Mouse (Mus musculus): ENCODE measurements around the gene Gm19935.

DNA sequence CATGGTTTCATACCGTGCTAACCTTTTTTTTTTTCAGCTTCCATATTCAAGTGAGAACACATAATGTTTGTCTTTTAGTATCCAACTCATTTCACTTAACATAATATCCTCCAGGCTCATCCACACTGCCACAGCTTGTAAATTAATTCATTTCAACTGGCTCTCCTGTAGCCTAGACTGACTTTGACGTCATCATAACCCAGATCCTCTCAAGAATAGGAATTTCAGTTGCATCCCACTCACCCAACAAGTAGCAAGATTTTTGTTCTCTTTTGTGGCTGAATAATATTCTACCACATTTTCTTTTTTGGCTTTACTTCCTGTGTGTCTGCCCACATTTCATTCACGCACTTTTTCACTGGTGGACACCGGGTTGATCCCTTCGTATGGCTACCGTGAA, 20.2 kb upstream of the Gm19935 start:
- TF ChIP-seq CTCF (IDR thresholded peaks at IDR 0.05; ENCODE audit: borderline replicate concordance, insufficient read depth, low read length) (no peak), POLR2A (IDR thresholded peaks at IDR 0.05; ENCODE audit: low read depth, low read length) (no peak)
